Mouse (Mus musculus) urinary bladder, postnatal 14 days (tissue): ENCODE data around the gene Ctdnep1.
A peak's percentile ranks its signal among the peaks of the same experiment; 100 is the strongest.
"Not testable (repeated sequence)": the region's sequence is repeated elsewhere in the genome, so short reads cannot be mapped to it uniquely, and the experiment has no call there.

ENCODE experiments used
- DNase-seq: peaks from one replicate; pipeline ENCODE4 v3.0.0; 2021; ENCODE audit warnings: low spot score

Gene Ctdnep1

DNA sequence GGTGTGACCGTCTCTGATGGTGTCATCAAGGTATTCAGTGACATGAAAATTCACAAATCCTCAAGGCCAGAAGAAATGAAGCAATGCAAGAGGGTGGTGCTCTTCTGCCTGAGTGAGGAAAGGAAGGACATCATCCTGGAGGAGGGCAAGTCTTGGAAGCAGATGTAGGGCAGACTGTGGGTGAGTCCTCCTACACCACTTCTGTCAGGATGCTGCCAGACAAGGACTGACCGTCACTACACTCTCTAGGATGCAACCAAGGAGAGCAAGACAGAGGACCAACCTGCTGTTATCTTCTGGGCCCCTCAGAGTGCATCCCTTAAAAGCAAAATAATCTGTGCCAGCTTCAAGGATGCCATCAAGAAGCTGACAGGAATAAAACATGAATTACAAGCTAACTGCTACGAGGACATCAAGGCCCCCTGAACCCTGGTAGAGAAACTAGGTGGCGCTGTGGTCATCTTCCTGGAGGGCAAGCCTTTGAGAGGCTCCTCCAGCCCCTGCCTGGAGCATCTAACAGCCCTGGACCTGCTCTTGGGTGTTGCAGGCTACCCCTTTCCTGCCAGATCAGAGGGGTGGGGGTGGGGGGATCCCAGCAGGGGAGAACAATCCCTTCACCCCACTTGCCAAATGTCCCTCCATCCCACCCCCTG is 30.0 kb upstream of the Ctdnep1 start:
- peak; percentile 40 for DNase-seq

GRCm38 (mm10) chr11:69952274-69952673 is 28.7 kb upstream of the Ctdnep1 start:
- DNase-seq = no peak

GRCm38 (mm10) chr11:69953267-69953915 is 27.6 kb upstream of the Ctdnep1 start:
- no peak for DNase-seq

DNA sequence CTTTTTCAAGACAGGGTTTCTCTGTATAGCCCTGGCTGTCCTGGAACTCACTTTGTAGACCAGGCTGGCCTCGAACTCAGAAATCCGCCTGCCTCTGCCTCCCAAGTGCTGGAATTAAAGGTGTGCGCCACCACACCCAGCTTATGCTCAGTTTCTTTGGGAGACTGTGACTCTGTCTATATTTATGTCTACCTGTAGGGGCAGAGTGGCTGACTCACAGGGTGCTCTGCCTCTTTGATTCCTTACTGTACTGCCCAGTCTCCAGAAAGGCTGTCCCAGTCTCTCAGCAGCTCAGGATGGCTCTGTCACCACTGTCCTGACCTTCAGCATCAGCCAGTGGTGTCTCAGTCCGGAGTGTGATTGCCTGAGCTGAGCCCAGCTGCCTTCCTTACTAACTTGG is 25.3 kb upstream of the Ctdnep1 start:
- not testable (repeated sequence) for DNase-seq

GRCm38 (mm10) chr11:69956218-69956617 is 24.7 kb upstream of the Ctdnep1 start:
- no peak for DNase-seq

- no peak for DNase-seq
These were observed 20.3 kb upstream of the Ctdnep1 start for GRCm38 (mm10) chr11:69960616-69961015.

DNA sequence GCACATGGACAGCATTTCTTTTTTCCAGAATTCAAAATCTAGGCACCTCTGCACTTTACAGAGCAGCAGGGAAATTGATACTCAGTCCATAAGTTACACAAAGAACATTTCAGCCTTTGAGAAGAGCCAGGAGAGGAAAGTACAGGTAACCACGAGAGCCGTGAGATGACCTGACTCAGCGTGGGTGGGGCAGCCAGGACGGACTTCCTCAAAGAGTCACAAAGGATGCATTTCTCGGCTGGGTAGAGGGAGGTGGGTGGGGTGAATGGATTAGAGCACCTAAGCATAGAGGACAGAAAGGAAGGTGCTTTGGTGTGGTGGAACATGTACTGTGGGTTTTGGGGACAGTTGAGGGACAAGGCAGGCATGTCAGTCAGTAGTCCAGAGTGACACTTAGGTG is 19.1 kb upstream of the Ctdnep1 start:
- DNase-seq = peak; percentile 67

DNA sequence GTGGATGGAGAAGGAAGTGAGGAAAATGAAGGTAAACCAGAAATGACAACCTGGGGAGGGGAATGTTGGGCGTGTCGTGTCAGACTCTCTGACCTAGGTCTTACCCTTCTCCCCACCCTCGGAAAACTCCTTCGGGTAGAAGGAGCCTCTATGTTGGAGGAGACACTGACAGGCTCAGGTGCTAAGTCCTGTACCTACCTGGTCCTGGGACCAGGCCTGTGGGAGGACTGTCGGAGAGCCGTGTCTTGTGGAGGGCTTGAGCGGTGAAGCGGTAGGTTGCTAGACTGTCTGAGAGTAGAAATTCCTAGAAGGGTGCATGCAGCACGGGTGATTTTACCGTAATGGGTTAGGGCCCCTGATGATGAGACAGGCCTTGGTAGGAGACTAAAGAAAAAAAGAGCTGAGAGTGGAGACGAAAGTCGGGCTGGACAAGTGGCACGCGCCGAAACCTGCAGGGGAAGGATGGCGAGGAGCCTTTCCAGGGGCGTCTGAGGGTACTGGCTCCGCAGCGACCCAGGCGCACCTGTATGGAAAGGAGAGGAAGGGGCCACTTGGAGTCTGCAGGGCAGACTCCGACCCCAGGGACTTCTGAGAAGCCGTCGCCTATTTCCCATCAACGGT is 16.2 kb upstream of the Ctdnep1 start, which contains the start of gene Cldn7:
Gene Cldn7 (plus strand): TSS at position 130 of the 621 bp plus-strand sequence.
- no peak for DNase-seq

DNA sequence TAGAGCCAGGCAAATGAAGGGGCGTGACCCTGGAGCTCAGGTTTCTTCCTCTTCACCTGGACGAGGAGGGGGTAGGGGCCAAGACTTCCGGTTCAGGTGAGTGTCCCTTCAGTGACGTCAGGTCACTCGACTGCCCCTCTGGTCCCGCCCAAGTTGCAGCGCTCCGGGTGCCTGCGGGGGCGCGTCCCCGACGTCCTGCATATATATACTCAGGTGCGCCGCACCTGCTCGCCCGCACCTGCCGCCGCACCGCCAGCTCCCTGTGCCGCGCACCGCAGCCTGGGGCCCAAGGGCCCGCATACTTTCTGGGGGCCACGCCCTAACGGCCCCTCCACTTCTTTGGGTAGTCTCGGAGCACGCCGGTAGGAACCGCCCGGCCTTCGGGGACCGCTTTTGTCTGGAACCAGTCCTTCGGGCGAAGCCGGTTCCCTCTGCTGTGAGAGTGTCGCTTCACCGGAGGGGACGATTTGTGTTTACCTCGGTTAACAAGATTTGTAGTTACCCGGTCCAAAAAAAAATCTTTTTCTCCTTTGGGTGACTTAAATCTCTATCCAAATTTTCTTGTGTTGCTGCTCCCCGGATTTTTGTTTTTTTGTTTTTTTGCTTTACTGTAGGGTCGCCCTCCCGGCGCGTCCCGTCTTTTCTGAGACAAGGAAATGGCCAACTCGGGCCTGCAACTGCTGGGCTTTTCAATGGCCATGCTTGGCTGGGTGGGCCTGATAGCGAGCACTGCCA is 15.5 kb upstream of the Ctdnep1 start:
- DNase-seq = peak; percentile 86

- DNase-seq = peak; percentile 70
These were observed 14.7 kb upstream of the Ctdnep1 start for GRCm38 (mm10) chr11:69966006-69966859.

DNA sequence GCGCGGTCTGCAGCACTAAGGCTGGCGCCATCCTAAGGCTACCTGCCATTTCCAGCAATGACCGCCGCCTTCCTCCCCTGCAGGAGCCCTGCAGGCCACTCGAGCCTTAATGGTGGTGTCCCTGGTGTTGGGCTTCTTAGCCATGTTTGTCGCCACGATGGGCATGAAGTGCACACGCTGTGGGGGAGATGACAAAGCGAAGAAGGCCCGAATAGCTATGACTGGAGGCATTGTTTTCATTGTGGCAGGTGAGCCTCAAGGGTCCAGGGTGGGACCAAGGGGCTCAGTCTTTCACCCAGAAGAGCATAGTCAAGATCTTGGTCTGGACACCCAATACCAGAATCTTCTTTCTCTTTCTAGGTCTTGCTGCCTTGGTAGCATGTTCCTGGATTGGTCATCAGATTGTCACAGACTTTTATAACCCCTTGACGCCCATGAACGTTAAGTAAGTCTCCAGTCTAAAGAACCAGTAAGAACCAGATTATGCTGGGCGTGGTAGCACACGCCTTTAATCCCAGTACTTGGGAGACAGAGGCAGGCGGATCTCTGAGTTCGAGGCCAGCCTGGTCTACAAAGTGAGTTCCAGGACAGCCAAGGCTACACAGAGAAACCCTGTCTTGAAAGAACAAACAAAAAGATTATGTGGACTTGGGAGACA is 14.0 kb upstream of the Ctdnep1 start:
- no peak for DNase-seq

DNA sequence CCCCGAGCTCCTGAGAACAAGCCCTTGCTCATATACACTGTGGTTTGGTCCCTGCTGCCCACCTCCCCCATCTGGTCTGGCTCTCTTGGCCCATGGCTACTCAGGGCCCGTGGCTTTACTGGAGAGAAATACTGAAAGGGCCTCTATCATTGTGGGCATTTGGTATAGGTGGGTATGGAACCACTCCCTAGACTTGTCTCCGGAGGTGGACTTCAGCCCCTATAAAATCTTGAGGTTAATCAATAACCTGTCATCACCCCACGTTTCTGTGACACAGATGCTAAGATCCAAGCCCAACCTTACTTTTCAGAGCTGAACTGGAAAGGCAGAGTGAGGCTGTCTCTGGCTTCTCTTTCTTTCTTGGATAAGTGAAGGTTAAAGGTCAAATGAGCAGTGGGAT is 12.2 kb upstream of the Ctdnep1 start:
- DNase-seq = no peak

DNA sequence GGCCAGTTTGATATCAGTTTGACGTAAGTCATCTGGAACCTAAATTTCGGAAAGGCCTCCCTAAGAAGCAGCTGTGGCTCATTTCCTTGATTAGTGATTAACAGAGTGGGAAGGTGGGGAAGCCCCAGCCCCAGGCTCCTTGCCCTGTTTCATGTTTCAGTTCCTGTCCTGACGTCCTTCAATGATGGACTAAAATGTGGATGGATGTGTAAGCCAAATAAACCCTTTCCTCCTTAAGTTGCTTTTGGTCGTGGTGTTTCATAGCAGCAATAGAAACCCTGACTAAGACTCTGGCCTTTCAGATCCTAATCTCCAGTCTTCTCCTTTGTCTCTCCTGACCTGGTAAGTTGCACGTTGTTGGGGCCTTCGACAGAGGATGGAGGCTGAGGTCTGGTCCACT is 10.7 kb upstream of the Ctdnep1 start:
- DNase-seq = no peak

DNA sequence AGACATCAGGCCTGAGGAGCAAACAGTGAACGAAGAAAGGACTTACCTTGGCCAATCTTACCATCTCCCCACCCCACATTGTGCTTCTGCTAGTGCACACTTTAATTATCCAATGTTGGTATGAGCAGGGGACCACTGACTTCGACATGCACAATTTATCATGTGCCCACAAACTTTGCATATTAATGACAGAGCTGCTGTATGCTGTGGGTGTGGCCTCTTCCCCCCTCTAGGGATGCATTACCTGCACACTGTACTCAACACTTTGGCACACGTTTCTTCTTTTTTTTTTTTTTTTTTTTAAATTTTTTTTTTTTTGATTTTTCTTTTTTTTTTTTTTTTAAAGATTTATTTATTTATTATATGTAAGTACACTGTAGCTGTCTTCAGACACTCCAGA is 10.2 kb upstream of the Ctdnep1 start:
- DNase-seq = no peak

GRCm38 (mm10) chr11:69974907-69975306 is 6.0 kb upstream of the Ctdnep1 start:
- no peak for DNase-seq

- no peak for DNase-seq
These were observed 4.7 kb upstream of the Ctdnep1 start for GRCm38 (mm10) chr11:69976271-69976670.

- no peak for DNase-seq
These were observed 1.1 kb upstream of the Ctdnep1 start for GRCm38 (mm10) chr11:69979827-69980195.

DNA sequence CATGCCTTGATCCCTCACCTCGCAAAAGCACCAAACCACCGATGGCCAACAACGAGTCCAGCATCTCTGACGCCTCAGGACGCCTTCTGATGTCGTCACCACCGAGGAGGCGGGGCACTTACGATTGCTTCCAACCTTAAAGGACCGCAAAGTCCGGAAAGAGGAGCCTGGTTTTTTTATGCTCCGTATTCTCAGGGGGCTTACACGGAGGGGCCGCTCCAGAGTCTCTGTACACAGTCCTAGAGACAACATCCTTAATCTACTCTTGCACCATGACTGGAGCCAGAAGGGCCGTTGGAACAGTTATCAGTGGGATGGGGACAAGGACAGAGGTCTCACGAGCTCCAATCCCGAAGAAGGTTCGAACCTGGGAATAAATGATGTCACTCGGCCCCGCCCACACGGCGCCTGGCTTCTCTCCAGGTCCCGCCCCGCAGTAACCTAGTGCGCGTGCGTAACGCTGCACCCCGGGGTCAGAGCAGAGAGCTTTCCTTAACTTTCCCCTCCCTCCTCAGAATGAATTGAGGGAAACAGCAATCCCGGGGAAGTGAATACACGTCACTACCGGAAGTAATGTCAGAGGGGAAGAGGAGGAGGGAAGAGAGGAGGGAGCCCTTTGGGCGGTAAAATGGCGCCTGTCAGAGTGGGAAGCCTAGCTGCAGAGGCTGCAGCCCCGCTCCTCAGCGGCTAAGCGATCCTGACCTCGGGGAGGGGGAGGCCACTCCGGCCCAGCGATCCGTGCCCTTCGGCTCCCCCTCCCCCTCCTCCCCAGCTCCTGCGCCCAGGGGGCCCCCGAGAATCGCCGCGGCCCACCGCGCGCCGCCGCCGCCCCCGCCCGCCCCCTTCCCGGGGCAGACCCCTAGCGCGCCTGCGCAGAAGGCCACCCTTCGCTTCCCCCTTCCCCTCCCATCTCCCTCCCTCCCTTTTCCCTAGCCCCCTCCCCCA is 488 bp upstream of the Ctdnep1 start:
- DNase-seq = peak; percentile 96

DNA sequence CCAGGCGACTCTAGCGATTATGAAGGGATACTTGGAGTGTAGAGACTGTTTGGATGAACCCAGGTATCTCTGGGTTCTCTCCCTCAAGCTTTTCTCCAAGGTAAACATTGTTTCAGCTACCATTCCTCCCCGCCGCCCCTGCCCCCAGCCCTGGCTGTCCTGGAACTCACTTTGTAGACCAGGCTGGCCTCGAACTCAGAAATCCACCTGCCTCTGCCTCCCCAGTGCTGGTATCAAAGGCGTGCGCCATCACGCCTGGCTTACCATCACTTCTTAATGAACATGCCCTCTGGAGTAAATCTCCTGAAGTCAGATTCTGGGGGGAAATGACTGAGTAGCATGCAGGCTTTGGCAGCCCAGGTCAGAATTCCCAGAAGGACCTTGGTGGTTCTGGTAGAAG is 1.3 kb downstream of the Ctdnep1 start, which contains the start of gene Elp5:
Gene Elp5 (minus strand): TSS at position 293 of the 400 bp plus-strand sequence.
- no peak for DNase-seq

- no peak for DNase-seq
These were observed 1.9 kb downstream of the Ctdnep1 start for GRCm38 (mm10) chr11:69982877-69983276.
